8 mouse cellular contexts compared by ENCODE assay signal in genomic region chr5:12383133-12383959, GRCm38 (mm10). TPM values are rescaled to one million over a fixed set of nuclear protein-coding genes. Genes with fewer than 3 reads are reported as not detected.
A peak's percentile ranks its signal among the peaks of the same experiment; 100 is the strongest.
DNase-seq lines count a peak whose midpoint lies in the region; ATAC-seq and TF ChIP-seq lines count a peak whose summit lies in the region.

Gene Sema3d, plus strand, starts transcription at chr5:12383385.

- H3K79me2 ChIP-seq in liver, adult 2 months (ENCODE audit: control insufficient read depth, insufficient read depth, low read length), result no peaks in the 10 kb centered on the region

- H3K4me2 ChIP-seq in forebrain, embryonic 13.5 days, result peak within 1 kb of the TSS; percentile 95
- peak within 1 kb of the TSS; percentile 96 for H3K4me2 ChIP-seq in heart, embryonic 16.5 days (ENCODE audit: low read depth, low read length)
- H3K4me2 ChIP-seq in midbrain, postnatal 0 days (ENCODE audit: low read depth, low read length, poor library complexity, severe bottlenecking), result peak within 1 kb of the TSS; percentile 94

- H3K36me3 ChIP-seq in forebrain, embryonic 13.5 days (ENCODE audit: poor library complexity, severe bottlenecking), result no peaks in the 10 kb centered on the region
- no peaks in the 10 kb centered on the region for H3K36me3 ChIP-seq in heart, embryonic 16.5 days (ENCODE audit: control insufficient read depth, insufficient read depth)
- no peaks in the 10 kb centered on the region for H3K36me3 ChIP-seq in liver, adult 2 months (ENCODE audit: control insufficient read depth, insufficient read depth, low read length)
- no peaks in the 10 kb centered on the region for H3K36me3 ChIP-seq in midbrain, postnatal 0 days (ENCODE audit: insufficient read depth, low read length)

- no peak within 1 kb of the TSS for H3K27ac ChIP-seq in forebrain, embryonic 13.5 days
- H3K27ac ChIP-seq in heart, embryonic 16.5 days (ENCODE audit: low read length), result peak within 1 kb of the TSS; percentile 42; the same call in 1 of the 2 replicates
- no peak within 1 kb of the TSS for H3K27ac ChIP-seq in liver, adult 2 months (replicated peaks; ENCODE audit: insufficient read depth, low read depth, low read length)
- no peak within 1 kb of the TSS for H3K27ac ChIP-seq in midbrain, postnatal 0 days (ENCODE audit: low read depth, low read length)

- under 1% methylated on average over 48 of the region's 49 CpGs for WGBS in forebrain, embryonic 13.5 days
- WGBS in heart, embryonic 16.5 days, result under 1% methylated on average over 48 of the region's 49 CpGs
- WGBS in liver, adult 2 months, result 1% methylated on average over 49 of the region's 49 CpGs
- under 1% methylated on average over 47 of the region's 49 CpGs for WGBS in midbrain, postnatal 0 days

- H3K4me3 ChIP-seq in forebrain, embryonic 13.5 days, result peak within 1 kb of the TSS; percentile 59
- peak within 1 kb of the TSS; percentile 77 for H3K4me3 ChIP-seq in heart, embryonic 16.5 days (ENCODE audit: low read length)
- H3K4me3 ChIP-seq in liver, adult 2 months (ENCODE audit: insufficient read depth, low read depth, low read length), result peak within 1 kb of the TSS; percentile 62
- peak within 1 kb of the TSS; percentile 60 for H3K4me3 ChIP-seq in midbrain, postnatal 0 days (ENCODE audit: low read depth, low read length)

- H3K4me1 ChIP-seq in forebrain, embryonic 13.5 days, result peaks cover 11% of the 10 kb centered on the region
- peaks cover 6% of the 10 kb centered on the region; the same call in 1 of the 2 replicates for H3K4me1 ChIP-seq in heart, embryonic 16.5 days (ENCODE audit: control insufficient read depth, insufficient read depth, low read length)
- H3K4me1 ChIP-seq in liver, adult 2 months (ENCODE audit: control insufficient read depth, insufficient read depth, low read length), result no peaks in the 10 kb centered on the region
- 0 out of 2 replicates have a peak, but pooled peaks cover 2% of the 10 kb centered on the region for H3K4me1 ChIP-seq in midbrain, postnatal 0 days (ENCODE audit: insufficient read depth, low read length)

- peak within 1 kb of the TSS; percentile 69 for H3K9ac ChIP-seq in forebrain, embryonic 13.5 days
- peak within 1 kb of the TSS; percentile 79 for H3K9ac ChIP-seq in heart, embryonic 16.5 days (ENCODE audit: low read length)
- peak within 1 kb of the TSS; percentile 45; the same call in 1 of the 2 replicates for H3K9ac ChIP-seq in liver, adult 2 months (ENCODE audit: low read depth, low read length)
- H3K9ac ChIP-seq in midbrain, postnatal 0 days (replicated peaks; ENCODE audit: low read length, poor library complexity, severe bottlenecking), result peak within 1 kb of the TSS; percentile 58

- H3K9me3 ChIP-seq in forebrain, embryonic 13.5 days (replicated peaks), result no peaks in the 10 kb centered on the region
- H3K9me3 ChIP-seq in heart, embryonic 16.5 days (replicated peaks; ENCODE audit: control insufficient read depth, low read length), result no peaks in the 10 kb centered on the region; the same call in 1 of the 2 replicates
- H3K9me3 ChIP-seq in midbrain, postnatal 0 days (ENCODE audit: low read length), result no peaks in the 10 kb centered on the region

- TF ChIP-seq POLR2A in liver, adult 2 months (IDR thresholded peaks at IDR 0.05; ENCODE audit: extremely low read depth, insufficient read depth, low read length), result no peak

- peak; percentile 4 to 32 for DNase-seq in spleen, postnatal 10 days (ENCODE audit: low spot score in 2 of 2)
- DNase-seq in spleen, postnatal 36 days (ENCODE audit: low spot score in 2 of 2), result no peak
- peak; percentile 82 for DNase-seq in kidney, postnatal 14 days
- no peak for DNase-seq in liver, adult 2 months (ENCODE audit: extremely low read depth, low read depth, low spot score)
- peak; percentile 74 for DNase-seq in midbrain, postnatal 0 days (ENCODE audit: low spot score)
- peak; percentile 15 for DNase-seq in telencephalon, adult 2 months (ENCODE audit: low read depth, low spot score)

- ATAC-seq in forebrain, embryonic 13.5 days, result peak; percentile 98
- ATAC-seq in heart, embryonic 16.5 days (replicated peaks; ENCODE audit: extremely low read depth, insufficient read depth, low FRiP score), result peak; percentile 96
- peak; percentile 89 for ATAC-seq in midbrain, postnatal 0 days (ENCODE audit: low FRiP score)

- peaks cover 6% of the 10 kb centered on the region for H3K27me3 ChIP-seq in forebrain, embryonic 13.5 days
- H3K27me3 ChIP-seq in heart, embryonic 16.5 days (ENCODE audit: control insufficient read depth, insufficient read depth, low read length), result no peaks in the 10 kb centered on the region
- H3K27me3 ChIP-seq in liver, adult 2 months (ENCODE audit: control insufficient read depth, insufficient read depth, low read length), result peaks cover 2% of the 10 kb centered on the region; the same call in 1 of the 2 replicates
- H3K27me3 ChIP-seq in midbrain, postnatal 0 days (ENCODE audit: insufficient read depth, low read length), result peaks cover 5% of the 10 kb centered on the region; the same call in 1 of the 2 replicates

- TF ChIP-seq CTCF in liver, adult 2 months (IDR thresholded peaks at IDR 0.05; ENCODE audit: low read depth, low read length), result peak; percentile 58
- TF ChIP-seq CTCF in midbrain, postnatal 0 days (IDR thresholded peaks at IDR 0.05), result peak; percentile 82

RNA-seq across cellular contexts. Expression of gene Sema3d, which starts in this region (rescaled TPM):
- polyA plus RNA-seq in forebrain, embryonic 13.5 days (2015; fragmentation: Nextera tagmentation; extraction: Ambion mirVana), result 0.58 and 0.72 TPM in 2 replicates
- 8.5 and 9.8 TPM in 2 replicates for polyA plus RNA-seq in heart, embryonic 16.5 days (2015; fragmentation: Nextera tagmentation; extraction: Ambion mirVana)
- 1.7 and 2.5 TPM in 2 replicates for total RNA-seq in liver, adult 2 months (2014; rRNA removed)
- 0.21 and 0.33 TPM in 2 replicates for polyA plus RNA-seq in liver, adult 2 months (2012; rRNA removed)
- total RNA-seq in midbrain, postnatal 0 days (2014; rRNA removed), result 2.8 and 3.7 TPM in 2 replicates
- 1.7 and 1.8 TPM in 2 replicates for polyA plus RNA-seq in midbrain, postnatal 0 days (2015; fragmentation: Nextera tagmentation; extraction: Ambion mirVana)

Comparison
In these comparisons a context has a peak if more than half of its experiments do, and no peak if none do; other contexts are left out.
1. DNase-seq: peak in spleen, postnatal 10 days (2 of 2), kidney, postnatal 14 days (single experiment), midbrain, postnatal 0 days (single experiment) and telencephalon, adult 2 months (single experiment); none in spleen, postnatal 36 days (0 of 2) and liver, adult 2 months (single experiment).
2. Peak in ATAC-seq, H3K4me3 ChIP-seq, H3K9ac ChIP-seq and H3K4me2 ChIP-seq in forebrain, embryonic 13.5 days; RNA of the gene not detected or under 1 TPM.
3. Peak in every context shown above with its lines, with median percentiles within 50 percentile points of each other: ATAC-seq, H3K4me2 ChIP-seq, H3K4me3 ChIP-seq and H3K9ac ChIP-seq.